Mouse (Mus musculus): ENCODE data around the gene Hist1h2bj. TPM values are rescaled to one million over a fixed set of nuclear protein-coding genes. Genes with fewer than 3 reads are reported as not detected.
"Not testable (repeated sequence)": the region's sequence is repeated elsewhere in the genome, so short reads cannot be mapped to it uniquely, and the experiment has no call there.

The Hist1h2bj gene
- total RNA-seq, 2 experiments from 2014 or later, result 9.4 to 12.9 TPM

DNA sequence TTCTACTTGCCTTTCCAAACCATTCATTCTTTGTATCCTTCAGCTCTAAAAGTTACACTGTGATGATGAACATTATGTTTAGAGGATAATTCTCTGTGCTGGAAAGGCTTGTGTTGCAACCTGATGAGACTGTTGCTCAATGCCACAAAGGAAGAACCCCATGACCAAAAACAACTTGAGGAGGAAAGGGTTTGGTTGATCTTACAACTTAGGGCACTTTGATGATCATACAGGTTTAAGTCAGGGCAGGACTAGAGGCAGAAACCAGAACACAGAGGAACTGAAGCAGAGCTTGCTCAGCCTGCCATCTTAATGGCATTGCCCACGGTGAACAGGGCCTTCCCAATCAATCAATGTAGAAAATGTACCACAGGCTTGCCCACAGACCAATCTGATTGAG, 18.4 kb downstream of the Hist1h2bj start:
- intact Hi-C loops (cut with DNase I), result no loop called here
- no peak for TF ChIP-seq CTCF (IDR thresholded peaks at IDR 0.05)
- no peak overlapping the region for H3K4me3 ChIP-seq
- DNase-seq (ENCODE audit: extremely low spot score in 1 of 2, low spot score in 2 of 2), result no peak
- H3K27ac ChIP-seq, result no peak overlapping the region

DNA sequence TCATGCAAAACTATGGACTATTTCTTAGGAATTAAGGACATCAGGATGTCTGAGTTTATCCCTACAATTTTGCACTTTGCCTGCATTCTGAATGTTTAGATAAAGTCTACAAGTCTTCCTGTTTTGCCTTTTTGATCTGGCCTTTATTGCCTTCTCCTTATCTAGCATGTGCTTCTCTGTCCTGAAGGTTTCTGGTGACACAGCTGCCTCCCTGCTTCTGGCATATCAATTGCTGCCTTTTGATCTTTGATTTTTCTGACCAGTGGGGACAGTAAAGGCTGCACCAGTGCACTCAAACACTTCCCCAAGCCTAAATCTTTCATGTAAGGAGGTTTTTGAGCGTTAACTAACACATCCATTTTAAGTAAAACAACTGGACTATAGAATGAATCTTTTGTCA, 20.5 kb downstream of the Hist1h2bj start:
- TF ChIP-seq CTCF (IDR thresholded peaks at IDR 0.05), result no peak
- no peak overlapping the region for H3K4me3 ChIP-seq
- no peak for DNase-seq (ENCODE audit: extremely low spot score in 1 of 2, low spot score in 2 of 2)
- intact Hi-C loops (cut with DNase I), result no loop called here
- H3K27ac ChIP-seq, result no peak overlapping the region

DNA sequence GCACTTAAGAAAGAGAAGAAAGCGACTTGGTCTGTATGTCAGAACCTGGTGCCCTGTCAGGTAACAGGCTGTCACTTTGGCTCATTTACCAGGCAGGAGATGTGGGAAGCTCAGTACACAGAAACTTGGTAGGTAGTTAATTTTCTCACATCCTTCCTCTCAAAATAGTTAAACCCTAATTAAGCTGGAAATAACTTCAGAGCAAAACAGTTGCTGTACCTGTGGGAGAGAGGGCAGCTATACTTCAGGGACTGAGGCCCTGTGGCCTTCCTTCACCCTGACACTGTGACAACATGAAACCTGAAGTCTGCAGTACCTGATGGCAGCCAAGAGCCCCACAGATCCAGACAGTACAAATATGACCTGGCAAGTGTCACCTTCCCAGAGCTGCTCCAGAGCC, 41.1 kb downstream of the Hist1h2bj start, which contains the start of gene Vmn1r188:
Gene Vmn1r188, plus strand, starts transcription at position 301 of the 400 bp plus-strand sequence.
- DNase-seq (ENCODE audit: extremely low spot score in 1 of 2, low spot score in 2 of 2); H3K4me3 ChIP-seq; H3K27ac ChIP-seq; intact Hi-C loops (cut with DNase I): not testable (repeated sequence)

Small RNAs within 50 kb of the gene (microRNA-seq; reads per million reads assigned to microRNA genes)
- gene Gm26300 (0 reads per million in 2 experiments), gene Gm44390 (0 reads per million in 2 experiments), gene Gm44486 (0 reads per million in 2 experiments)

Other genes starting within 250 kb of the Hist1h2bj start
- gene Hist1h2bq, start 233.0 kb upstream of the Hist1h2bj start, total RNA-seq (2021), result 10 to 100 TPM; 27.3 to 38.5 TPM
- gene Hist1h2ao, start 232.7 kb upstream of the Hist1h2bj start, total RNA-seq (2021), result 10 to 100 TPM; 11.2 to 25.1 TPM
- 100 to 1,000 TPM; 200 to 276 TPM for gene Hist1h4m, start 231.5 kb upstream of the Hist1h2bj start, total RNA-seq (2021)
- 10 to 100 TPM; 18.7 to 21.6 TPM for gene Hist1h4n, start 211.0 kb upstream of the Hist1h2bj start, total RNA-seq (2021)
- gene Hist1h2ap, start 209.7 kb upstream of the Hist1h2bj start, total RNA-seq (2021), result 10 to 100 TPM; 11.2 to 16.1 TPM
- 10 to 100 TPM; 27.0 to 39.1 TPM for gene Hist1h2br, start 209.5 kb upstream of the Hist1h2bj start, total RNA-seq (2021)
- gene Zfp184, start 98.1 kb upstream of the Hist1h2bj start, total RNA-seq (2021), result 1 to 10 TPM; 3.8 to 3.9 TPM
- not detected for gene Pom121l2, start 62.0 kb upstream of the Hist1h2bj start, total RNA-seq (2021)
- 1 to 10 TPM in 1 of 2 experiments, under 1 TPM in 1; 0.57 to 1.1 TPM for gene Prss16, start 33.5 kb upstream of the Hist1h2bj start, total RNA-seq (2021)
- gene Hist1h2ah, start 7.6 kb upstream of the Hist1h2bj start, total RNA-seq (2021), result 10 to 100 TPM; 18.8 to 25.6 TPM
- 10 to 100 TPM; 12.2 to 13.5 TPM for gene Hist1h2bk, start 7.3 kb upstream of the Hist1h2bj start, total RNA-seq (2021)
- gene Hist1h4i, start 1.9 kb upstream of the Hist1h2bj start, total RNA-seq (2021), result 10 to 100 TPM; 58.2 to 75.2 TPM
- gene Hist1h2ag, start 270 bp upstream of the Hist1h2bj start, total RNA-seq (2021), result 1 to 10 TPM; 8.1 to 9.2 TPM
- gene Vmn1r188, start 41.2 kb downstream of the Hist1h2bj start, total RNA-seq (2021), result not detected
- gene Vmn1r189, start 62.6 kb downstream of the Hist1h2bj start, total RNA-seq (2021), result not detected
- not detected for gene Vmn1r191, start 140.8 kb downstream of the Hist1h2bj start, total RNA-seq (2021)
- gene Vmn1r192, start 147.9 kb downstream of the Hist1h2bj start, total RNA-seq (2021), result not detected
- not detected for gene Vmn1r193, start 179.9 kb downstream of the Hist1h2bj start, total RNA-seq (2021)
- not detected for gene Vmn1r194, start 201.0 kb downstream of the Hist1h2bj start, total RNA-seq (2021)
- not detected for gene Vmn1r195, start 227.3 kb downstream of the Hist1h2bj start, total RNA-seq (2021)
- not detected for gene Vmn1r196, start 246.7 kb downstream of the Hist1h2bj start, total RNA-seq (2021)